Mouse (Mus musculus): ENCODE data around the gene Abhd17b. TPM values are rescaled to one million over a fixed set of nuclear protein-coding genes. Genes with fewer than 3 reads are reported as not detected.

Abhd17b gene
- polyA plus RNA-seq (2017; shearing (Covaris generic)) = 47.5 TPM

DNA sequence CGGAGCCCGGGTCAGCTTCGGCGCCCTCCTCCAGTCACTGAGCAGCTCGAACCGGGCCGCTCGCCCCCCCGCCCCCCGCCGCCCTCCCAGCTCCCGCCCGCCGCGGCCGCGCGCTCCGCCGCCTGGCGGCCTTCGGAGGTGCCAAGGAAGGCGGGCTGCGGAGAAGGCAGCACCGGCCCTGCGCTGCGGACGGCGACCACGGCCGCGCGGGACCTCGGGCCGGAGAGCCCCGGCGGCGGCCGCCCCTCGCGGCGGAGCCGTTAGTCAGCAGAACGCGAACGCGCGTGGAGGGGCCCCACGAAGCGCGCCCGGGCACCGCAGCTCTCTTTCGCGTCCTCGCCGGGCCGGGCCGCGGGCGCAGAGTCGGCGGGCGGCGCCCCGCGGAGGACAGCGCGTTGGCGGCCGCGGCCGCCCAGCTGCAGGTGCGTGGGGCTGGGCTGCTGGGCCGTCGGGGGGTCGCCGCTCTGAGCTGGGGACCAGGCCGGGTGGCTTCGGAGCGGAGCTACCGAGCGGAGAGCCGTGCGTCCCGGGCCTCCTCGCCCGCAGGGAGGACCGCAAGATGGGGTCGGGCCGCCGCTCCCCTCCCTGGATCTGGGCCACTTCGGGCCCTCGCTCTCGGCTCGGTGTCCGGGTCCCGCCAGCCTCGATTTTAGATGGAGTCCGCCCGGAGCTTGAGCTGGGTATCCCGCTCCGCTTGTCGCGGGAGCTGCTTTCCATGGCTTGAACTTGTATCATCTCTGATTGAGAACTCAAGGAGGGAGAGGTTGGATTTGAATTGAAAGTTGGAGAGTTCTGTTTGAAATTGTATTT, at the start of gene Abhd17b:
TSS of gene Abhd17b (plus strand) at position 14 of the 810 bp plus-strand sequence.

DNA sequence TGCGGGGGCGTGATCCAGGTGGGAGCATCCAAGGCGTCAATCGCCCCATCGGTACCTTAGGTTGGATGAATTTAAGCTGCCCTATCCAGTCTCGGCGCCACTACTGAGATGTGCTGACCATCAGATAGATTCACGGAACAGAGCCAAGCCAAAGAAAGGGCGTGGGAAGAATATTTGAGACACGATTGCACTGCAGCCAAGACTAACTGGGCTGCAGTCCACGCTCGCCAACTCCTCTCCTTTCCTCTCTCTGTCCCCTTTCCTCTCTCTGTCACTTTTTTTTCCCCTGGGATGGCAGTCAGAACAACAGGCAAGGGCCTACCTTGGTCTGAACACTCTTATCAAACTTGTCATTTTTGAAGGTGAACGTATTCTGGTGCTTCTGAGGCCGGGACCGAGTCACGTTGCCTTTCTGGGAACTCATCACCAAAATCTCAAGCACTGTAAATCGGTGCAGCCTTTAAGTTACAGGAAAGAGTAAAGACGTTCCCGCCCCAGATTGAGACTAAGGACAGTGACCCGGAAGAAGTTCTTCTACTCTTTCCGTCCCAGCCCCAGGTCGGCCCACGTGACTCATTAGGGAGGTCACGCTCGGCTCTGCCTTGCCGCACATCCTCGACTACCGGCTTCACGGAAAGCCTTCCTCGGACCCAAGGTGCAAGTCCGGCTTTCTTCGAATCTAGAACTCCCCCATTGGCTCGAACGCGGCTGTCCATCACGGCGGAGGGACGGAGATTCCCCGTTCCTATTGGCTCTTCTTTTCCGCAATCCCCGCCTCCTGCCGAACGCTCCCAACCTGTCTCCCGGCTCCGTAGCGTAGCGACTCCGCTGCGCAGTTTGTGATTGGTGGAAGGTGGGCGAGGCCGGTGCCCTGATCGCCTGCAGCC, 457 bp upstream of the Abhd17b start, which contains the start of gene 1110059E24Rik:
TSS of gene 1110059E24Rik (minus strand) at position 692 of the 887 bp plus-strand sequence.

Other genes with a start within 250 kb of the Abhd17b start
- not detected for gene Gda, start 179.7 kb upstream of the Abhd17b start, polyA plus RNA-seq (2017; shearing (Covaris generic))
- gene 1110059E24Rik, start 209 bp upstream of the Abhd17b start, polyA plus RNA-seq (2017; shearing (Covaris generic)) = 15.1 TPM
- 36.4 TPM for gene Cemip2, start 125.2 kb downstream of the Abhd17b start, polyA plus RNA-seq (2017; shearing (Covaris generic))